Mouse (Mus musculus) neutrophil, adult 59 days (primary cell): ENCODE measurements around the gene Olfr297. TPM values are rescaled to one million over a fixed set of nuclear protein-coding genes. Genes with fewer than 3 reads are reported as not detected.

ENCODE experiments used
- total RNA-seq, 2 experiments: library from RNA; stranded (reverse); gene quantifications; 1 replicate in 1 of 2; 2 replicates in 1 of 2; pipeline ENCODE4 v1.2.4; 2023

Olfr297 gene
- total RNA-seq: not detected

GRCm38 (mm10) chr7:86519668-86520067 lies at the start of gene Olfr297:
Gene Olfr297, plus strand, starts transcription at chr7:86519968.

GRCm38 (mm10) chr7:86492384-86492783 lies 27.4 kb upstream of the Olfr297 start, which contains the start of gene Olfr298:
Gene Olfr298, minus strand, starts transcription at chr7:86492484.

Other genes starting within 250 kb of the Olfr297 start
- gene Olfr310, start 242.8 kb upstream of the Olfr297 start, total RNA-seq: not detected
- gene Olfr309, start 206.3 kb upstream of the Olfr297 start, total RNA-seq: not detected
- gene Olfr308, start 194.3 kb upstream of the Olfr297 start, total RNA-seq: not detected
- not detected for gene Olfr307, start 182.4 kb upstream of the Olfr297 start, total RNA-seq
- not detected for gene Olfr305, start 153.0 kb upstream of the Olfr297 start, total RNA-seq
- not detected for gene Olfr304, start 133.3 kb upstream of the Olfr297 start, total RNA-seq
- not detected for gene Olfr303, start 122.2 kb upstream of the Olfr297 start, total RNA-seq
- not detected for gene Olfr301, start 116.1 kb upstream of the Olfr297 start, total RNA-seq
- not detected for gene Olfr299, start 60.0 kb upstream of the Olfr297 start, total RNA-seq
- not detected for gene Olfr298, start 27.5 kb upstream of the Olfr297 start, total RNA-seq
- not detected for gene Olfr295, start 63.9 kb downstream of the Olfr297 start, total RNA-seq
- gene Olfr294, start 96.7 kb downstream of the Olfr297 start, total RNA-seq: not detected
- gene Olfr293, start 129.1 kb downstream of the Olfr297 start, total RNA-seq: not detected
- gene Olfr292, start 168.4 kb downstream of the Olfr297 start, total RNA-seq: not detected